Mouse (Mus musculus) kidney, adult 8-10 months (tissue): Measurements from ENCODE around the gene Drg2.
"Not testable (repeated sequence)": the region's sequence is repeated elsewhere in the genome, so short reads cannot be mapped to it uniquely, and the experiment has no call there.

Experiments
- DNase-seq, 2 experiments: peaks; one replicate each; pipeline ENCODE4 v3.0.0; 2022

Drg2 gene

GRCm38 (mm10) chr11:60454080-60454744, at the start of gene Drg2:
Gene Drg2 (plus strand): TSS chr11:60454591.
- DNase-seq = peak; percentile 81 to 89

GRCm38 (mm10) chr11:60406606-60407005, 47.8 kb upstream of the Drg2 start:
- DNase-seq = no peak

GRCm38 (mm10) chr11:60412173-60412572, 42.2 kb upstream of the Drg2 start:
- peak; percentile 51 to 63 for DNase-seq

GRCm38 (mm10) chr11:60412921-60413320, 41.5 kb upstream of the Drg2 start:
- no peak for DNase-seq

- no peak for DNase-seq
Measured at GRCm38 (mm10) chr11:60416590-60416962, 37.8 kb upstream of the Drg2 start.

- peak; percentile 98 to 99 for DNase-seq
Measured at GRCm38 (mm10) chr11:60416963-60417716, 37.3 kb upstream of the Drg2 start, which contains the start of gene Gid4. Gene Gid4 (plus strand): TSS chr11:60417145.

- DNase-seq = peak in 1 of 2 experiments; percentile 9
Measured at GRCm38 (mm10) chr11:60417717-60418472, 36.5 kb upstream of the Drg2 start, which contains the start of gene Atpaf2. Gene Atpaf2 (minus strand): TSS chr11:60418457.

GRCm38 (mm10) chr11:60418473-60418803, 36.0 kb upstream of the Drg2 start:
- peak; percentile 7 to 13 for DNase-seq

GRCm38 (mm10) chr11:60422046-60422668, 32.2 kb upstream of the Drg2 start:
- no peak for DNase-seq

- DNase-seq = no peak
Measured at GRCm38 (mm10) chr11:60423006-60423405, 31.4 kb upstream of the Drg2 start.

GRCm38 (mm10) chr11:60426417-60426816, 28.0 kb upstream of the Drg2 start:
- DNase-seq = no peak

GRCm38 (mm10) chr11:60427628-60428027, 26.8 kb upstream of the Drg2 start:
- no peak for DNase-seq

GRCm38 (mm10) chr11:60433501-60433900, 20.9 kb upstream of the Drg2 start:
- no peak for DNase-seq

GRCm38 (mm10) chr11:60435133-60435532, 19.3 kb upstream of the Drg2 start:
- no peak for DNase-seq

- no peak for DNase-seq
Measured at GRCm38 (mm10) chr11:60436618-60437017, 17.8 kb upstream of the Drg2 start.

GRCm38 (mm10) chr11:60439621-60440020, 14.8 kb upstream of the Drg2 start:
- not testable (repeated sequence) for DNase-seq

GRCm38 (mm10) chr11:60440176-60440575, 14.2 kb upstream of the Drg2 start:
- DNase-seq = no peak

- no peak for DNase-seq
Measured at GRCm38 (mm10) chr11:60442896-60443295, 11.5 kb upstream of the Drg2 start.

- no peak for DNase-seq
Measured at GRCm38 (mm10) chr11:60444007-60444406, 10.4 kb upstream of the Drg2 start.

- DNase-seq = no peak
Measured at GRCm38 (mm10) chr11:60454745-60455087, 325 bp downstream of the Drg2 start.

GRCm38 (mm10) chr11:60457973-60458372, 3.6 kb downstream of the Drg2 start:
- DNase-seq = no peak

- DNase-seq = peak; percentile 85 to 86
Measured at GRCm38 (mm10) chr11:60465943-60466380, 11.6 kb downstream of the Drg2 start.

- no peak for DNase-seq
Measured at GRCm38 (mm10) chr11:60469039-60469438, 14.6 kb downstream of the Drg2 start, which contains the start of gene Myo15. Gene Myo15 (plus strand): TSS chr11:60469339.
